Mouse (Mus musculus) layer of hippocampus, adult 2 months (tissue): Measurements from ENCODE around the gene Gm28038. TPM values are rescaled to one million over a fixed set of nuclear protein-coding genes. Genes with fewer than 3 reads are reported as not detected.

Experiments used
- DNase-seq, 2 experiments: peaks; one replicate each; pipeline ENCODE4 v3.0.0; 2022; ENCODE audit warnings: low spot score in 2 of 2
- H3K27ac ChIP-seq: fragments of 200-600 bp; 2 replicates; pipeline ENCODE4 v1.8.1; 2022
- H3K4me3 ChIP-seq: fragments of 200-600 bp; 2 replicates; pipeline ENCODE4 v1.8.1; 2022; ENCODE audit warnings: mild to moderate bottlenecking
- CTCF ChIP-seq: fragments of 200-600 bp; conservative IDR thresholded peaks from 2 replicates; pipeline ENCODE4 v1.8.1; 2022; ENCODE audit warnings: antibody characterized with exemption, mild to moderate bottlenecking, moderate library complexity
- total RNA-seq, 2 experiments: library from RNA; stranded (reverse); gene quantifications; 2 replicates each; pipeline ENCODE4 v1.2.3; 2021

Gene Gm28038
- total RNA-seq, 2 experiments from 2014 or later = not detected

- H3K27ac ChIP-seq = peak overlapping the region; percentile 43; the same call in 1 of the 2 replicates
- no peak overlapping the region for H3K4me3 ChIP-seq
- DNase-seq = no peak
- TF ChIP-seq CTCF = no peak
Measured at GRCm38 (mm10) chr2:30247681-30248080, 33.2 kb upstream of the Gm28038 start.

GRCm38 (mm10) chr2:30249182-30249581, 31.7 kb upstream of the Gm28038 start:
- DNase-seq = no peak
- no peak overlapping the region for H3K4me3 ChIP-seq
- TF ChIP-seq CTCF = no peak
- peak overlapping the region; percentile 36 for H3K27ac ChIP-seq

- peak overlapping the region; percentile 55; the same call in 1 of the 2 replicates for H3K27ac ChIP-seq
- H3K4me3 ChIP-seq = no peak overlapping the region
- DNase-seq = no peak
- TF ChIP-seq CTCF = no peak
Measured at GRCm38 (mm10) chr2:30250166-30251128, 30.4 kb upstream of the Gm28038 start.

GRCm38 (mm10) chr2:30251417-30252104, 29.3 kb upstream of the Gm28038 start:
- no peak for TF ChIP-seq CTCF
- Histone ChIP-seq H3K27ac (peak overlapping the region; percentile 73), H3K4me3 (no peak overlapping the region)
- DNase-seq = no peak

GRCm38 (mm10) chr2:30252521-30252920, 28.3 kb upstream of the Gm28038 start:
- no peak for TF ChIP-seq CTCF
- no peak overlapping the region for H3K4me3 ChIP-seq
- H3K27ac ChIP-seq = peak overlapping the region; percentile 73
- DNase-seq = no peak

GRCm38 (mm10) chr2:30253809-30254208, 27.0 kb upstream of the Gm28038 start:
- DNase-seq = no peak
- no peak for TF ChIP-seq CTCF
- H3K27ac ChIP-seq = no peak overlapping the region
- no peak overlapping the region for H3K4me3 ChIP-seq

- TF ChIP-seq CTCF = no peak
- DNase-seq = no peak
- Histone ChIP-seq H3K27ac (no peak overlapping the region), H3K4me3 (no peak overlapping the region)
Measured at GRCm38 (mm10) chr2:30255631-30256395, 25.0 kb upstream of the Gm28038 start.

GRCm38 (mm10) chr2:30256616-30257350, 24.1 kb upstream of the Gm28038 start:
- no peak for DNase-seq
- H3K27ac ChIP-seq = no peak overlapping the region
- TF ChIP-seq CTCF = no peak
- no peak overlapping the region for H3K4me3 ChIP-seq

- H3K4me3 ChIP-seq = no peak overlapping the region
- peak overlapping the region; percentile 54 for H3K27ac ChIP-seq
- TF ChIP-seq CTCF = no peak
- DNase-seq = no peak
Measured at GRCm38 (mm10) chr2:30257699-30258460, 23.0 kb upstream of the Gm28038 start.

- Histone ChIP-seq H3K4me3 (no peak overlapping the region), H3K27ac (peak overlapping the region; percentile 54)
- TF ChIP-seq CTCF = no peak
- no peak for DNase-seq
Measured at GRCm38 (mm10) chr2:30258600-30258999, 22.2 kb upstream of the Gm28038 start.
